Mouse (Mus musculus): ENCODE results near the gene Gprasp2. TPM values are rescaled to one million over a fixed set of nuclear protein-coding genes. Genes with fewer than 3 reads are reported as not detected.

Gprasp2 gene
- polyA plus RNA-seq, 1 experiment from 2014 or later = 181 TPM

Other genes with a start within 250 kb of the Gprasp2 start
- gene Nxf7, start 240.3 kb upstream of the Gprasp2 start, polyA plus RNA-seq (2014; fragmentation: Nextera tagmentation; extraction: Ambion mirVana) = not detected in 2 replicates
- gene Prame, start 211.3 kb upstream of the Gprasp2 start, polyA plus RNA-seq (2014; fragmentation: Nextera tagmentation; extraction: Ambion mirVana) = not detected in 2 replicates
- gene Tcp11x2, start 145.2 kb upstream of the Gprasp2 start, polyA plus RNA-seq (2014; fragmentation: Nextera tagmentation; extraction: Ambion mirVana) = not detected in 2 replicates
- not detected in 2 replicates for gene Tmsb15a, start 113.8 kb upstream of the Gprasp2 start, polyA plus RNA-seq (2014; fragmentation: Nextera tagmentation; extraction: Ambion mirVana)
- gene Armcx5, start 96.3 kb upstream of the Gprasp2 start, polyA plus RNA-seq (2014; fragmentation: Nextera tagmentation; extraction: Ambion mirVana) = 8.3 and 10.8 TPM in 2 replicates
- 129 and 235 TPM in 2 replicates for gene Gprasp1, start 96.3 kb upstream of the Gprasp2 start, polyA plus RNA-seq (2014; fragmentation: Nextera tagmentation; extraction: Ambion mirVana)
- 101 and 124 TPM in 2 replicates for gene Bhlhb9, start 41.4 kb upstream of the Gprasp2 start, polyA plus RNA-seq (2014; fragmentation: Nextera tagmentation; extraction: Ambion mirVana)
- 312 and 337 TPM in 2 replicates for gene Arxes2, start 154.8 kb downstream of the Gprasp2 start, polyA plus RNA-seq (2014; fragmentation: Nextera tagmentation; extraction: Ambion mirVana)
- 141 and 142 TPM in 2 replicates for gene Arxes1, start 194.3 kb downstream of the Gprasp2 start, polyA plus RNA-seq (2014; fragmentation: Nextera tagmentation; extraction: Ambion mirVana)
- 546 and 709 TPM in 2 replicates for gene Bex2, start 229.2 kb downstream of the Gprasp2 start, polyA plus RNA-seq (2014; fragmentation: Nextera tagmentation; extraction: Ambion mirVana)
- gene Nxf3, start 246.2 kb downstream of the Gprasp2 start, polyA plus RNA-seq (2014; fragmentation: Nextera tagmentation; extraction: Ambion mirVana) = not detected in 2 replicates